Mouse (Mus musculus) forebrain, embryonic 11.5 days (tissue): Measurements from ENCODE around the gene Styxl1. TPM values are rescaled to one million over a fixed set of nuclear protein-coding genes. Genes with fewer than 3 reads are reported as not detected.

Source experiments
- microRNA-seq: library from miRNA; unstranded; fragments of <30 nt; microRNA quantifications from one replicate; pipeline ENCODE4, GENCODE M21; 2016; ENCODE audit not compliant: insufficient number of aligned reads
- polyA plus RNA-seq: library from polyadenylated mRNA; unstranded; fragments of >200 nt; fragmentation: Nextera tagmentation; extraction: Ambion mirVana; gene quantifications from 2 replicates; pipeline ENCODE4 v1.2.1, GENCODE M21; 2014

The Styxl1 gene
- polyA plus RNA-seq, 1 experiment from 2014 or later = not detected

Small RNA genes lying within 50 kb of the gene (microRNA-seq; reads per million reads assigned to microRNA genes)
- not detected for gene Mir7034

Other genes starting within 250 kb of the Styxl1 start
- 70.3 and 76.5 TPM in 2 replicates for gene Hip1, start 233.3 kb downstream of the Styxl1 start, polyA plus RNA-seq
- gene Ccl26, start 214.8 kb downstream of the Styxl1 start, polyA plus RNA-seq = not detected in 2 replicates
- gene Ccl24, start 205.3 kb downstream of the Styxl1 start, polyA plus RNA-seq = 0.99 and 1.1 TPM in 2 replicates
- gene Rhbdd2, start 145.8 kb downstream of the Styxl1 start, polyA plus RNA-seq = 60.1 and 61.3 TPM in 2 replicates
- gene Por, start 108.4 kb downstream of the Styxl1 start, polyA plus RNA-seq = 113 and 117 TPM in 2 replicates
- gene Tmem120a, start 33.9 kb downstream of the Styxl1 start, polyA plus RNA-seq = 46.1 and 49.0 TPM in 2 replicates
- 526 and 536 TPM in 2 replicates for gene Mdh2, start 95 bp upstream of the Styxl1 start, polyA plus RNA-seq
- gene Srrm3, start 28.5 kb upstream of the Styxl1 start, polyA plus RNA-seq = 12.3 and 12.7 TPM in 2 replicates
- gene Hspb1, start 109.5 kb upstream of the Styxl1 start, polyA plus RNA-seq = 11.4 and 11.8 TPM in 2 replicates
- gene Ywhag, start 156.2 kb upstream of the Styxl1 start, polyA plus RNA-seq = 147 and 161 TPM in 2 replicates
- gene Ssc4d, start 196.1 kb upstream of the Styxl1 start, polyA plus RNA-seq = 1.2 and 1.5 TPM in 2 replicates
- gene Zp3, start 201.7 kb upstream of the Styxl1 start, polyA plus RNA-seq = not detected in 2 replicates
- gene Dtx2, start 216.4 kb upstream of the Styxl1 start, polyA plus RNA-seq = 35.4 and 37.0 TPM in 2 replicates